Mouse (Mus musculus): ENCODE measurements at regions not wholly inside any gene's neighbourhood (a gene's known extent, or its start where the extent isn't known, plus 50 kb on each side); places are given as distances from the start of the nearest gene placed in this dataset.

- TF ChIP-seq CTCF (IDR thresholded peaks at IDR 0.05; ENCODE audit: low read depth) (no peak), EP300 (IDR thresholded peaks at IDR 0.05; ENCODE audit: low read depth) (no peak)
Observed at GRCm38 (mm10) chr11:112718547-112718946, 63.5 kb upstream of the Sox9 start.
